Mouse (Mus musculus) layer of hippocampus, adult 9-11 months (tissue): ENCODE data around the gene Nlk.

ENCODE experiments used
- DNase-seq: peaks from one replicate; pipeline ENCODE4 v3.0.0; 2022

The Nlk gene

DNA sequence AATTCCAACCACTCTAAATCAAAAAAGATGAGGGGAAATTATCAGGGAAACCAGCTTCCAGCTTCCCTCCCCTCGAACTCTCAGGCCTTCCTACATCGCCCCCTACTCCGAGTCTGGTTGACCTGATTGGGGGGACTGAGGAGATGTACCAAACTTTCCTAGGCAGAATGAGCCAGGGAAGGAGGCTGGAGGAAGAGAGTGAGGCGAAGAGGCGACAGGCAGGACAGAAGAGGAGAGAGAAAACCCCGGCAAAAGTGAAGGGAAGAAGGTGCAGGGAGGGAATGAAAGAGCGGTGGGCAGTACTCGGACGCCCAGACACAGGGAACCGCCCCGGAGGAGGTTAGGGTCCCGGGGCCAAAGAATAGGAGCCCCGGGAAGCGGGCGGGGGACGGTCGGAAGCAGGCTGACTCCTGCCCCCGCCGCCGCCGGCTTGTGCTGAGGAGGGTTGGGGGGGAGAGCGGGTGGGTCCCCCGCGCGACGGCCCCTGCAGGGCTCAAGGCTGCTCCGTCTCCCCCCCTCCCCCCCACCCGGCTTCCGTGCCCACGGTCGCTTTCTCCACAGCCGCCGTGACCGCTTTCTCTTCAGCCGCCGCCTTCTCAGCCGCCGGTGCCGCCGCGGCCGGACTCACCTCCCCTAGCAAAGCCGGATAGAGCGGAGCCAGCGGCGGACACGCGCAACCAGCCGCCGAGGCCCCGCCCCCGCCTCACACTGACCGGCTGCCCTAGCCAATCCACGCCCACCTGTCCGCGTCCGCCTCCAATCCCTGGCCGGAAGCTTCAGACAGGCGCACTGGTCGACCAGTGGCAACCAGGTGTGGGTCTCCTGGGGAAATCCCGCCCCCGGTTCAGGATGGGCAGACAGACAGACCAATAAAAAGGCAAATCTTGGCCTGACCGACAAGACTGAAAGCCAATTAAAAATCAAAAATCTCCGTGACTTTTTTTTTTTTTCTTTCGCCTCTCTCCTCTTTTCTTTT lies at the start of gene Nlk:
Nlk (minus strand) TSS at position 597 of the 976 bp plus-strand sequence.
- DNase-seq: peak; percentile 100

DNA sequence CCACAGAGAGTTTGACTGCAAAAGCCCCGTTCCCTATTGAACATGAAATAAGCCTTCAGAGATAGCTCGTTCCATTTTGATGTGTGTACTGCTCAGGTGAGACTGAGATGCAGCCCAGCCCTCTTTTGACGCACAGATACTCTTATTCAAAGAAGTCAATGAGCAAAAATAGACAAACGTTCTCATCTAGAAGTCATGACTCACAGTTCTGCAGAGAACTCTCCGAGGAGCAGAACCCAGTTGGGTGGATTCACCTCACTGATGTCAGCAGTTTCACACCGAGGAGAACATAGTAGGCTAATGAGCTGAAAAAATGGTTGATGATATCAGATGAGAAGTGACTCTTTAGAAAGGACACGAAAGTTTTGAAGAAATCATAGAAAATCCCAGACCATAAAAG lies 49.1 kb upstream of the Nlk start:
- DNase-seq: no peak

DNA sequence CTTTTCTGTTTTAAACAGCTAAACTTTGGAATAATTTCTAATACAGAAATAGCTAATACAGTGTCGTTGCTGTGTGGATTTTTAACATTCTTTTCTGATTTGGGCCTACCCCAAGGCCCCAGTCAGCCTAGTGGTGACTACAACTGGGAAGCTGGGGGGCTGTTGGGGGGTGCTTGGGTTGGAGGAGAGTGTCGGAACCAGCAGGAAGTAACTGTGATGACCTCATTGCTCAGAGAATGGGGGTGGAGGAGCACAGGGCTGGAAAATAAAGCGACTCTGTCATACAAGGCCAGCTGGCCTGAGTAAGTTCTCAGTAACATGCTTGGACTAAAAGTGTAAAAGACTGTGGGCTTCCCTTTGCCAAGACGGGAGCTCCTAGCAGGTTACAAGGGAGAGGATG lies 48.3 kb upstream of the Nlk start:
- no peak for DNase-seq

DNA sequence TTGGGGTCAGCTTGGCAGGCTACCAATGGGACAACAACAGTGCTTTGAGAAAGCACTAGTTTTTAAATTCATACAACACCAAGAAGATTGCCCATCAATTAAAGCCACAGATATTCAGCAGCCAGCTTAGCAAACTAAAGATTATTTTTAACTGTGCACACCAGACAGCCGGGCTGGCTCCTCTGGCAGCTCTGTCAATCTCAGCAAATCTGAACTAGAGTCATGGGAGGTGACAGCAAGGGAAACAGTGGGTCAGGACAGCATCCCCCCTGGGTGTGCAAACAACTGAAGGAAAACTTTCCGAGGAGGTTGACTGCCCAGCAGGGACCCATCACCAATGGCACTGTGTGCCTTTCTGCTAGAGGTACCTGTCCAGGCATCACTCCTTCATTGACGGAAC lies 45.3 kb upstream of the Nlk start:
- no peak for DNase-seq

DNA sequence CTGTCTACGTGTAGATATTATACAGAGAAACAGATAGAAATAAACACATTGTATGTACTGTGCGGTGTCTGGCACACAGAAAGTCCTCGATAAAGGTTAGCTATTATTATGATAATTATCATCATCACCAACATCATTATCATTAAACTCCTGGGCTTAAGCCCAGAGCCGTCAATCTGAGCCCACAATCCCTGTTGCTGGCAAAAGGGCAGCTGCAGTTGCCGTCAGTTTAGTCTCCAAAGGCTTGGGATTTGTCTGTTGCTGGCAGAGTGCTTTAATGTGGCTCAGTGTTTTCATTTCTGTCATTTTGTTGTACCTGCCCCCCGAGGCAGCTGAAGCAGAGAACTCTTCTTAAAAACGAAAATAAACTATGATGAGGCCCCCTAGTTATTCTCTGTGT lies 44.8 kb upstream of the Nlk start:
- DNase-seq: no peak

DNA sequence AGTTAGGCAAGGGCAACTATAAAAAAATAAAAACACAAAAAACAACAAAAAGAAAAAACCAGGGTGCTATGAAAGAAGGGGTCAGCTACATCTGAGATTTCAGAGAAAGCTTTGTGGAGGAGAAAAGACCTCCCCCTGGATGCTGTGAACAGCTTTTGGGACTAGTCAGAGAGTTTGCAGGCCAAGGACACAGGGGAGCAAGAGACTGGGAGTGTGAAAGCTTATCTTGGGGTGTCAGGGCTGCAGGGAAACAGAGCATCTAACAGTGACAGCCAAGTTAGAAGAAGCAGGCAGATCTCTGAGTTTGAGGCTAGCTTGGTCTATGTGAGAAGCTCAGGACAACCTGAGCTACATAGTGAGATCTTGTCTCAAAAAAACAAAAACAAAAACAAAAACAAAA lies 42.2 kb upstream of the Nlk start:
- no peak for DNase-seq

DNA sequence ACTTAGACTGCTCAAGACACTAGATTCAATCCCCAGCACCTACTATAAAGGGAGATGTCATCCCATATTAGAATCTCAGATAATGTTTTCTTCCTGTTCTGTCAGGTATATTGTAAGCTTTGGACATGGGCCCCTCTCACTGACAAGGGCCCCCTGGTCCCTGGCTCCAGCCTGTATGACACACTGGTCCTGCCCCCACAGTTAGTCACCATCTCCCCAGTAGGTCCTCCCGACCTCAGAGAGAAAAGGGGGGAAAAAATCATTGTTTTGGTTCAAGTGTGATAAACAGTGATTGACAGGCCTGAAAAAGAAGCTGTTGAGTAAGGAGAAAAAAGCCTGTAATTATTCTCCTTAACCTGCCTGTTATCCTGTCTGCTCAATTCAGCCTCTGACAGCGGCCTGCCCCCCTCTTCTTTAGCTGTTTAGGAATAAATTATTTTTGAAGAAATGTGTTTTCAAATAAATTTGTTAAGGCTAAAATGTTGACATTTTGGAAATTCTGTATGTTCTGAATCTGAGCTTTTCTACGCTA lies 39.8 kb upstream of the Nlk start:
- no peak for DNase-seq

DNA sequence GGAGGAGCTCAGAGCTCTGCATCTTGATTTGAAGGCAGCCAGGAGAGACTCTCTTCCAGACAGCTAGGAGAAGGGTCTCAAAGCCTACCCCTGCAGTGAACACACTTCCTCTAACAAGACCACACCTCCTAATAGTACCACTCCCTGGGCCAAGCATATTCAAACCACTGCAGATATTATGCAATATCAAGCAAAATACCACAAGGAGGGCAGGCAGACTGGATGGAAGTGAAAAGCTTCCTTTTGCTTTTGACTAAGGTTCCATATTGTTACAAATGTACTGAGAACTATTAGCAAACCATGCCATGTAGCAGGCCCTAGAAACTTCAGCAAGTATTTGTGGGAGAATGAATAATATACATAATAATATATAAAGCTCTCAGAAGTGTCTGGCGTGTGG lies 38.0 kb upstream of the Nlk start:
- DNase-seq: no peak

DNA sequence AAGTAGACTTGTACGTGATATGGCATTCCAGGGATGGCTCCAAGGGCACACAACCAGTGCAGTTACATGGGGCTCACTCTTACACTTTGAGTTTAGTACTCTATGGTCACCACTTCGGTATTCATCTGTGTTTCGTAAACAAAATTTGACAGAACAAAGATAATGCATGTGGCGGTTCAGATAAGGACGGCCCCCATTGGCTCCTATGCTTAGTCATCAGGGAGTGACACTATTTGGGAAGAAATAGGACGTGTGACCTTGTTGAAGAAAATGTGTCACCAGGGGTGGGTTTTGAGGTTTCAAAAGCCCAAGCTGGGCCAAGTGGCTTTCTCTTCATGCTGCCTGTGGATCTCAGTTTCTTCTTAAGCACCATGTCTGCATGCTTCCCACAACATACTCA lies 35.4 kb upstream of the Nlk start:
- no peak for DNase-seq

DNA sequence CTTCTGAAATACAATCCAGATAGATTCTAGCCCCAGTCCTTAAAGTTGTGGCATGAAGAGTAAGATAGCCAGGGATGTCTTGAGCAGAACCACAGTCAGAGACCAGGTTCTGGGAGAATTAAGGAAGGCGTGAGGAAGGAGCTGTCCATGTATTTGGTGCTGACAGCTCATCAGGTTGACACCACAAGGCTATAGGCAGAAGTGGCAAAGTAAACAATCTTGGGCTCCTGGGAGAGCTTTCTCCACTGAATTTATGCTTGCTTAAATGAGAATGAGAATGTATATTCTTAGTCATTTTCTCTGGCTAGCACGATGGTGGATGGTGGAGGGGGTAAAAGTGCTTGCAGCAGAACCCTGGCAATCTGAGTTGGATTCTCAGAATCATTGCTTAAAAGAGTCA lies 33.7 kb upstream of the Nlk start:
- DNase-seq: no peak

DNA sequence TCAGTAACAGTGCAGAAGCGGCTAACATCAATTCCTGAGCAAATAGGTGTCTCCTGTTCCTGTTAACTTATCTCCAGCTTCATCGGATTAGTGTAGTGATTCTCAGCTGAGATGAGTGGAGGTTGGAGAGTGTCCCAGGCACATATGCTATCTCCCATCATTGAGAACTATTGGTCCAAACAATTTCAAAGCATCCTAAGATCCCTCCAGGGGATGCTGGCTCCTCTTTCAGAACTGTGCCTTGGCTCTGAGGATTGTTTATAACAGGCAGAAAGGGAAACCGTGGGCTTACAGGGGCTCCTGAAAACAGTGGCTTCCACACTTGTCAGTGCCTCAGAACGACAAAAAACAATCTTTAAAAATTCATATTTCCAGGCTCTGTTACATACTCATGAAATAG lies 30.9 kb upstream of the Nlk start:
- DNase-seq: no peak

DNA sequence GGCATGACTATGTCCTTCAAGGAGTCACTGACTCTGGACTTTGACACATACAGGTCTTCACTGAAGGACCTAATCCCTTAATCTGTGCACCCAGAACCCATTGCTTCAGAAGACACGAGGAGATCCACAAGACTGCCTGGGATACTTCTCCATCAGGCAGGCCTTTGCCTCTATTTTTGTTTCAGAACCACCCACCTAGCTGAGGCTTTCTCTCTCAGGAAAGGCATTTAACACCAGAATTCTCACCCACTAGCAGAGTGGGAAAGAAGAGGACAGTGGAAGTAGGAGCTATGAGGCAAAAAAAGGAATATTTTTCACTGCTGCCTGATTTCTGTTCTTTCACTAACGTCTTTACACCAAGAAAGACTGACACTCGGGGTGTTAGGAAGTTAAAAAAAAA lies 29.2 kb upstream of the Nlk start:
- peak; percentile 33 for DNase-seq

DNA sequence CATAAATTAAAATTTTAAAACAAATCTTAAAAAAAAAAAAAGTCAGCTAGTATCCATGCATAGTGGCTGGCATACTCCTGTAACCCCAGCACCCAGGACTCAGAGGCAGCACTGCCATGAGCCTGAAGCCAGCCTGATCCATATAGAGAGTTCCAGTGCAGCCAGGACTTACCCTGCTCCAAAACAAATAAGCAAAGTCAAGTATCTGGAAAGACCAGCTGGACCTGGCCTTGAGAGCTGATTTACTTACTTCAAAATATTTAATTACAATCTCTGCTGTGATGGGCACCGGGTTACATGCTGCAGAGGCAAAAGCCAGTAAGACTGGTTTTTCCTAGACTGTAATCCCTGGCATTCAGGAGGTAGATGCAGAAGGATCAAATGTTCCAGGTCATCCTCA lies 27.6 kb upstream of the Nlk start:
- no peak for DNase-seq

DNA sequence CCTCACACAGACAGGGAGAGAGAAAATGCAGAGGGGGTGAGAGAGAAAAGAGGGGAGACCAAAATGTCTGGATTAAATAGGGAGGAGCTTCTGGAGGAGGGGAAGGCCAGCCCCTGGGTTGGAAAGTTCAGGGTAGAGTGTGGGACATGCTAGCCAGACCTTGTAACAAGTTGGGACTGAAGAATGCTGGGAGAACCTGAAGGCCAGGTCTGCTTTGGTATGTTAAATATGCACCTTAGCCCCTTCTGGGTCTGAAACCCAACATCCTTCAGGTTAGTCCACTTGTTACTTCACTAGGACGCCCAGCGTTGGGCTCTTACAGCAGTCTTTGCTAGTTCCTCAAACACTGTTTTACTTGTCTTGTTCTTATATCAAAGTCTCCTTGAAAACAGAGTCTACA lies 24.2 kb upstream of the Nlk start:
- no peak for DNase-seq

DNA sequence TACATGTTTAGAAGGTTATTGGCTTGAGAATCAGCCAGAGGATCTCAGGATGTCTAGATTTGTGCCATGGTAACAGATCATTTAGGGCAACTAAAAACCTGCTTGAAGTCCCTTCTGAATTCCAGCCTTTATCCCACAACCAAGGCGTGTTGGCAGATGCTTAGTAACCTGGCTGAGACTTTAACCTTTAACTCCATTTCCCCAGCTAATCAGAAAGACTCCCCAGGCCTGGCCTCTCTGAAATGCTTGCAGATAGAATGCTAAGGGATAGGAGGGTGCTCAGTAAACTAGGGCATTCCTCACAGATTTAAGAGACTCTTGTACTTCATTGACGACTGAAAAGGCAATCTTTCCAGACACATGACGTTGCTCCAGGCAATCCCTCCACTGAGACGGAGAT lies 20.5 kb upstream of the Nlk start:
- DNase-seq: no peak

DNA sequence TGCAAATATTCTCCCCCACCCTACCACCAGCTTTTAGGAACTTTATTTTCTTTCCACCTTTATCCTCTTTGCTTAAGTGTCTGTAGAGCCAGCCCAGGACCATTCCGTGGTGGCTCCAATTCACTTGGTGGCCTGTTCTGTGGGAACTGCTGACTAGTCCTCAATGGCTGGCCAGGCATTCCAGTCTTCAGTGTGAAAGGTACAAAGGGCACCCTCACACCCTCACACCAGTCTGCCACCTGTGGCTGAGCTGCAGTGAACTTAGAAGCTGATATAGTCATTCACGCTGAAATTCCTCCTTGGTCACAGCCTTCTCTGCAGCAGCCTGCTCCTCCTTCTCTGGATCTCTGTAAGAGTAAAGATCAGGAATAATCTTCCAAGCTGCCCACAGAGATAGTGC lies 11.5 kb upstream of the Nlk start:
- no peak for DNase-seq

DNA sequence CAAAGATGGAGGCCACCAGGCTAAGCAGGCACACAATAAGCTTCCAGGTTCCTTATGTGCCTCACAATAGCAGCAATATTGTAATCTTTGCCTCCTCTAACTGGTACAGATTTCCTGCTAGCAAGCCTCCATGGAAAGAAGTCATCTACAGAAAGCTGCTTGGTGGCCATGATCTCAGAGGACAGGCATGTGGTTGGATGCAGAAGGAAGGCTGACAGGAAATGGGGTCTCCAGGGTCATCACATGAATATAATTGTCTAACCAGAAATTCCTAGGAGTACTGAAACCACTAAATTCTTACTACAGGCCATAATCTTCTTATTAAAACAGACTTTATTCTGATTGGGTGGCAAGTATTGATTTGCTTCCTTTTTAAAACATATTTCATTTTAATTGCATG lies 8.9 kb upstream of the Nlk start:
- DNase-seq: no peak

DNA sequence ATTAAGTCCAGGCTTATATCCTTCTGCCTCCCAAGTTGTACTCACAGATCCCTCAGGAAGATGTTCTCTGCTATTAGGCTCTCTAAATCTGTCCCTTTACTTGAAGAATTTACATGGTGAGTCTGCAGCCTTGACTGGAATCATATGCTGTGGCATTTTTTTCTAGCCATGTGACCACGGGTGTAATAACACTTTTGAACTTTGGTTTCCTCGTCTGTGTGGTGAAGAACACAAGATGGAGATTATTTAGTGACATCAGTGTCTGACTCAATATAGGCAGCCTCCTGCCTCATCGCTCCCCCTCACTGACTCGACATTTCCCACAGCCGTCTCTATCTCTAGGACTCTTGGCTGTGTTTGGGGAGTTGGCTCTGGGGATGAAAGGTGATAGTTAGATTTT lies 5.9 kb upstream of the Nlk start:
- DNase-seq: no peak

DNA sequence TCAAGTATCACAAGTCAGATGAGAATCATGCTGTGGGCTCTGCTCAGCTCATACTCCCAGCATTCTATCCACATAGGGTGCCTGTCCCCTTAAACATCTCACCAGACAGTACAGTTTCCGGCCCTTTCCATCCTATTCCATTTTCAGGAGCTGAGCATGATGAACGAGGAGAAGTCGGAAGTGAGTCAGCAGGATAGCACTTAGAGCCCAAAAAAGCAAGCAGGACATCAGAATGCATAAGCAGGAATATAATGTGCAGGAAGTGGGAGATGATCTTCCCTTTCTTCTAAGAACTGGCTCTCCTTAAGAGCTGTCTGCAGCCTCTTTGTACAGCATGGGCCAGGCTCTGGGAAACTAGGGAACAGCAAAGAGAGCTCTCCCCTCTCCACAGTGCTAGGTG lies 5.1 kb upstream of the Nlk start:
- no peak for DNase-seq

DNA sequence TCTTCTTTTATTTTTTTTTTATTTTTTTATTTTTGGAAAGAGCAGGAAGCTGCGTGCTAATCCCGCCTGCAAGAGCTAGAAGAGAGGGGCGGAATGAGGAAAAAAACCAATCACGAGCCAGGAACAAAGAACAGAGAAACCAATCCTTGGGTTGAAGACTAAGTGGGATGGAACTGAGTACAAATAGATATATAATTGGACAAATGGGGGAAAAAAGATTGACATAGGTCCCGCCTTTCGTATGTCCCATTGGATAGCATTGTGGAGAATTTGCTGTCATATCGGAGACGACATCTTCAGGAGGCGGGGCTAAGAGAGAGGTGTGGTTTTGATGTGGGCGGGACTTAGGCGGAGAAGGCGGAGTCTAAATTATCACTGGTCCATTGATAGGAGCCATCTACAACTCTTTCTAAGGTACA lies 589 bp upstream of the Nlk start:
- peak; percentile 97 for DNase-seq

DNA sequence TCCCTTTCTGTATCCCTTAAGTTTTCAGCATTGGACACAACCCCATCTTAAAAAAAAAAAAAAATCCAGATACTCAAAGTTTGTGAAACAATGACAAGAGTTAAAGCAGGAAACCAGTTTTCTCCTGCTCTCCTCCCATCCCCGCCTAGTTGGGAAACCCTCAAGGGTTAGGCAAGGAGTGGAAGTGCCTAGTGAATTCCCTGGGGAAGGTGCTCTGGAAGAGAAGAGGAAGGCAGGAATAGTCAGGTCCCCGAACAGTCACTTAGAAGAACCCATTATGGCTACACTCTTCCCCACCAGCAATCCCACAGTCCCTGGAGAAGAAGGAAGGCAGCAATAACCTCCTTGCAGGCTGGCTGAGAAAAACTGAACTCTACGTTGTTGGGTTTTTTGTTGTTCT lies 2.9 kb downstream of the Nlk start:
- DNase-seq: no peak

DNA sequence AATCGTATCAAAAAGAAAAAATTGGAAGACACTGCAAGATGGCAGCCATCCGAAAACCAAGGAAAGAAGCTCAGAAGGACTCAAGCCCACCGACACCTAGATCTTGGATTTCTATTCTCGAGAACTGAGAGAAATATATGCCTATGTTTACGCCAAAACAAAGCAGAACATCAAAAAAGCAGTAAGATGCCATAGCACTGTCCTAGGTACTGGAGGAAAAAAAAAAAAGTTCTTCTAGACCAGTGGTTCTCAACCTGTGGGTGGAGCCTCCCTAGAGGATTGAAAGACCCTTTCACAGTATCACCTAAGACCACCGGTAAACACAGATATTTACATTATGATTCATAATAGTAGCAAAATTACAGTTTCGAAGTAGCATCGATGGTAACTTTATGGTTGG lies 3.9 kb downstream of the Nlk start:
- DNase-seq: no peak

DNA sequence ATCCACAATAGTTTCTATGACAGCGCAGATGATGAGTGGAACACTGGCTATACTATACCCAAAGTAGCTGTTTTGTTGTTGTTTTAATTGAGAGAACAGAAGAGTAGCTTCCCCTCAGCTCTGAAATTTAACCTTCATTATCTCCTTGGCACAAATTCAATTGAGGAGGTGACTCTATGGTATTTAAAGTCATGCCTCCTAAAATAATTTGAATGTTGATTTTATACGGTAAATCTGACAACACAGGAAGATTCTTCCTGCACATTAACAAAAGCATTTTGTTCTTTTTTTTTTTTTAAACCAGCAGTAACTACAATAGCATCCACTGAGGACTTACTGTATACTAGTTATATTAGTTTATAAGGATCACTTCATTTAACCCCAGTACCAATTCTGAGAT lies 6.0 kb downstream of the Nlk start:
- no peak for DNase-seq

DNA sequence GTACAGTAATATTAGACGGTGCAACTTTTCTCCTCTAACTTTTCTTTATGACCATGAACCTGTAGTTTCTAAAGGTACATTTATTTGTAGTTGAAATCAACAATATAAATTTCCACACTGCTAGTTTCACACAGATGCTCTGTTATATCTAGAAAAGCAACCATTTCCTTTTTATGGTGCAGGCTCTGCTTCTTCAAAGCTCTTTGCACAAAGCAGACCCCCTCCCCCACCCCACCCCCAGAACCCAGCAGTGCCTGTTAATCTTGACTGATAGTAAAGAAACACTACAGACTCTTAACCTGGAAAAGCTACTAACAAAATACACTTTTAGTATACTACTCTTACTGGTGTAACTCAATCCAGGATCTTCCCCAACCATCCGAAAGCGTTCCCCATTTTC lies 6.6 kb downstream of the Nlk start:
- no peak for DNase-seq

DNA sequence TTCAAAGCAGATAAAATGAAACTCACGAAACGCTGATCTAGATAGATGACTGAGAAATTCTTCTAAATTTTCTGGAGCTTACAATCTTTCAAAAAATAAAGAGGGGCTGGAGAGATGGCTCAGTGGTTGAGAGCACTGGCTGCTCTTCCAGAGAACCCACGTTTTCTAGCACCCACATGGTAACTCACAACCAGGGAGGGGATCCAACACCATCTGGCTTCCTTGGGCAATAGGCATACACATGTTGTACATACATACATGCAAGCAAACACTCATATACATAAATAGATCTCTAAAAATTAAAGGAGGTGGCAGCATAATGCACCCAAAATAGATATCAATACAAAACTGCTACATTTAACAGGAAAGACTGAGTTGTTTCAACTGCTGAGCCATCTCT lies 16.1 kb downstream of the Nlk start:
- DNase-seq: peak; percentile 70
